Mouse (Mus musculus) olfactory bulb, adult 2 months (tissue): ENCODE data around the gene Pcgf2.

Source experiments
- CTCF ChIP-seq: fragments of 200-500 bp; IDR thresholded peaks from 2 replicates; pipeline ENCODE4 v1.5.1; 2012; ENCODE audit warnings: low read depth, mild to moderate bottlenecking, low read length, moderate library complexity; ENCODE audit not compliant: insufficient read depth
- POLR2A ChIP-seq: fragments of 200-500 bp; IDR thresholded peaks from 2 replicates; pipeline ENCODE4 v1.6.1; 2012; ENCODE audit warnings: mild to moderate bottlenecking, low read depth, low read length, moderate library complexity; ENCODE audit not compliant: insufficient read depth

DNA sequence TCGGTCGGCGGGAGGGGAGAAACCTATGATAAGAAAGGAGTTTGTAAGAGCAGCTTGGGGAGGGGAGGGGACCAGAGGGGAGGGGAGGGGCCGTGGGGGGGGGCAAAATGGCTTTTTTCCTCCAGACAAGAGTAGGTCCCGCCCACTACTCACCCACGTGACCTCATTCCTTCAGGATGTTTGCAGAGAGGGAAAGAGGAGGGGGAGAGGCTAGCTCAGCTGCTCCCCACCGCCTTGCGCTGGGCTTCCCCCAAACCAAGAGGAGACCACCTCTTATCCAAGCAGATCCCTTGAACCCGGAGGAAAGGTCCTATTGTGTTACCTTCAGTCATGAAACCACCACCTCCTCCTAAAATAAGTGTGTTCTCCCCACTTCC lies 683 bp downstream of the Pcgf2 start:
- TF ChIP-seq POLR2A (peak; percentile 59; the same call in 1 of the 2 replicates), CTCF (no peak)
